Mouse (Mus musculus) kidney, postnatal 4 days (tissue): ENCODE measurements around the gene Adamts17.

Experiments used
- DNase-seq, 2 experiments: peaks; one replicate each; pipeline ENCODE4 v3.0.0; 2021; ENCODE audit warnings: mixed read lengths in 2 of 2

The Adamts17 gene

GRCm38 (mm10) chr7:66935041-66935440 lies 95.5 kb downstream of the Adamts17 start:
- DNase-seq, result no peak

- DNase-seq, result peak; percentile 22 to 30
These were observed 96.7 kb downstream of the Adamts17 start for GRCm38 (mm10) chr7:66936042-66936755.

- no peak for DNase-seq
These were observed 97.4 kb downstream of the Adamts17 start for GRCm38 (mm10) chr7:66936911-66937310.

GRCm38 (mm10) chr7:66938988-66939783 lies 99.7 kb downstream of the Adamts17 start:
- DNase-seq, result no peak

GRCm38 (mm10) chr7:66940761-66941160 lies 101.2 kb downstream of the Adamts17 start:
- no peak for DNase-seq

- DNase-seq, result no peak
These were observed 109.5 kb downstream of the Adamts17 start for GRCm38 (mm10) chr7:66949006-66949405.

- no peak for DNase-seq
These were observed 113.4 kb downstream of the Adamts17 start for GRCm38 (mm10) chr7:66952921-66953320.

GRCm38 (mm10) chr7:66954073-66954472 lies 114.5 kb downstream of the Adamts17 start:
- peak in 1 of 2 experiments; percentile 0 for DNase-seq

GRCm38 (mm10) chr7:66954723-66955122 lies 115.2 kb downstream of the Adamts17 start:
- no peak for DNase-seq

GRCm38 (mm10) chr7:66955455-66955919 lies 116.0 kb downstream of the Adamts17 start:
- peak; percentile 41 to 62 for DNase-seq

- DNase-seq, result peak; percentile 74 to 84
These were observed 116.4 kb downstream of the Adamts17 start for GRCm38 (mm10) chr7:66955978-66956377.

- no peak for DNase-seq
These were observed 118.2 kb downstream of the Adamts17 start for GRCm38 (mm10) chr7:66957764-66958163.

GRCm38 (mm10) chr7:66960246-66961033 lies 120.9 kb downstream of the Adamts17 start:
- DNase-seq, result peak; percentile 25 to 35

GRCm38 (mm10) chr7:66962736-66963135 lies 123.2 kb downstream of the Adamts17 start:
- DNase-seq, result no peak

- DNase-seq, result peak in 1 of 2 experiments; percentile 24
These were observed 124.0 kb downstream of the Adamts17 start for GRCm38 (mm10) chr7:66963541-66963940.

- DNase-seq, result peak in 1 of 2 experiments; percentile 21
These were observed 127.1 kb downstream of the Adamts17 start for GRCm38 (mm10) chr7:66966541-66967205.

- DNase-seq, result no peak
These were observed 127.8 kb downstream of the Adamts17 start for GRCm38 (mm10) chr7:66967206-66967919.

- DNase-seq, result no peak
These were observed 129.1 kb downstream of the Adamts17 start for GRCm38 (mm10) chr7:66968661-66969060.

- no peak for DNase-seq
These were observed 129.7 kb downstream of the Adamts17 start for GRCm38 (mm10) chr7:66969199-66969598.

GRCm38 (mm10) chr7:66970235-66970634 lies 130.7 kb downstream of the Adamts17 start:
- DNase-seq, result no peak

- DNase-seq, result no peak
These were observed 131.4 kb downstream of the Adamts17 start for GRCm38 (mm10) chr7:66970974-66971373.

GRCm38 (mm10) chr7:66974859-66975258 lies 135.3 kb downstream of the Adamts17 start:
- DNase-seq, result no peak
